Mouse (Mus musculus) olfactory bulb, adult 2 months (tissue): ENCODE data around the gene Zfp738.

Source experiments
- CTCF ChIP-seq: fragments of 200-500 bp; IDR thresholded peaks from 2 replicates; pipeline ENCODE4 v1.5.1; 2012; ENCODE audit warnings: low read depth, mild to moderate bottlenecking, low read length, moderate library complexity; ENCODE audit not compliant: insufficient read depth
- POLR2A ChIP-seq: fragments of 200-500 bp; IDR thresholded peaks from 2 replicates; pipeline ENCODE4 v1.6.1; 2012; ENCODE audit warnings: mild to moderate bottlenecking, low read depth, low read length, moderate library complexity; ENCODE audit not compliant: insufficient read depth

DNA sequence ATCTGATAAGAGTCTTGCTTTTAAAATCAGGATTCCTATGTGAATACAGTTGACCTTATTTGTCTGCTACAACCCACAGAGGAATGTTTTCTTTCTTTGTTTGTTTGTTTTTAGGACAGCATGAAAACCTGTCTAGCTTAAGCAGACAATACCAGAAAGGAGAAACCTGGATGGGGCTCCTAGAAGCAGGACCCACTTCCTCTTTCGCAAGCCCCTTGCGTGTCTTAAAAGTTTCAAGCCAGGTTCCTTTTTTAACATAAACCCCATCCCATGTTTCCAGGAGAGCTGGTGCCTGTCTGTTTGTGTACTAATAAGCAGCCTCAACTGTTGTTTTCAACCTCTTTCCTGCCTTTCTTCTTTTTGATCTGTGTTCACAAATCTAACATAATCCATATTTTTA lies 12.0 kb downstream of the Zfp738 start:
- no peak for TF ChIP-seq CTCF
- TF ChIP-seq POLR2A: no peak
